Mouse (Mus musculus) CH12.LX (cell line): ENCODE data around the gene Scfd2. TPM values are rescaled to one million over a fixed set of nuclear protein-coding genes. Genes with fewer than 3 reads are reported as not detected.

Experiments used
- DNase-seq: peaks from one replicate; pipeline ENCODE4 v3.0.0-alpha.2; 2013; ENCODE audit errors: extremely low read depth
- H3K27ac ChIP-seq: 2 replicates; pipeline ENCODE4 v1.5.1; 2012; ENCODE audit warnings: low read depth, mild to moderate bottlenecking, control low read depth, moderate library complexity; ENCODE audit not compliant: insufficient read depth
- H3K27me3 ChIP-seq: replicated peaks from 2 replicates; pipeline ENCODE3; 2012; ENCODE audit warnings: inconsistent platforms
- H3K36me3 ChIP-seq, 2 experiments: replicated peaks in 1 of 2; 2 replicates each; pipeline versions ENCODE3 to v1.6.1; 2012; ENCODE audit warnings: inconsistent platforms in 1 of 2, low read length in 1 of 2, mild to moderate bottlenecking in 1 of 2, mixed read lengths in 1 of 2, moderate library complexity in 1 of 2; ENCODE audit not compliant: control insufficient read depth in 1 of 2, insufficient read depth in 1 of 2
- H3K4me1 ChIP-seq, 2 experiments: 2 replicates each; pipeline ENCODE4 v1.6.1; 2012; ENCODE audit warnings: inconsistent platforms in 1 of 2, moderate library complexity in 1 of 2; ENCODE audit not compliant: insufficient read depth in 2 of 2, control insufficient read depth in 1 of 2
- H3K4me2 ChIP-seq: 2 replicates; pipeline ENCODE4 v1.6.1; 2012; ENCODE audit warnings: low read depth, mild to moderate bottlenecking, control low read depth; ENCODE audit not compliant: poor library complexity, insufficient read depth, severe bottlenecking
- H3K4me3 ChIP-seq, 3 experiments: fragments of 150-350 bp in 1 of 3; sonication (generic) in 1 of 3; replicated peaks in 1 of 3; 2 replicates each; pipeline versions ENCODE3 to v1.5.1; 2011 to 2012; ENCODE audit warnings: low read depth in 2 of 3, low read length in 2 of 3, mild to moderate bottlenecking in 2 of 3, moderate library complexity in 2 of 3, control low read depth in 1 of 3, improper control_type of control experiment in 1 of 3, inconsistent platforms in 1 of 3, mixed read lengths in 1 of 3; ENCODE audit not compliant: poor library complexity in 1 of 3
- H3K79me2 ChIP-seq: replicated peaks from 2 replicates; pipeline ENCODE4 v1.6.1; 2012; ENCODE audit warnings: mild to moderate bottlenecking, moderate library complexity; ENCODE audit not compliant: control insufficient read depth, poor library complexity, insufficient read depth, severe bottlenecking; ENCODE audit errors: extremely low read depth
- H3K9ac ChIP-seq: 2 replicates; pipeline ENCODE4 v1.6.1; 2012; ENCODE audit warnings: low read depth, mild to moderate bottlenecking, control low read depth, moderate library complexity; ENCODE audit not compliant: insufficient read depth
- H3K9me3 ChIP-seq: replicated peaks from 2 replicates; pipeline ENCODE3; 2012; ENCODE audit warnings: low read length, inconsistent platforms, mixed read lengths
- CHD1 ChIP-seq: IDR thresholded peaks from 2 replicates; pipeline ENCODE4 v1.6.1; 2012; ENCODE audit warnings: low read depth, low read length, improper control_type of control experiment, inconsistent platforms
- CHD2 ChIP-seq: IDR thresholded peaks from 2 replicates; pipeline ENCODE4 v1.6.1; 2011; ENCODE audit warnings: low read length, improper control_type of control experiment
- E2F4 ChIP-seq: IDR thresholded peaks from 2 replicates; pipeline ENCODE4 v1.6.1; 2011; ENCODE audit warnings: low read depth, low read length, improper control_type of control experiment; ENCODE audit not compliant: insufficient replicate concordance
- ELF1 ChIP-seq: IDR thresholded peaks from 2 replicates; pipeline ENCODE4 v1.6.1; 2014; ENCODE audit warnings: low read depth, mild to moderate bottlenecking, inconsistent platforms, low read length, improper control_type of control experiment
- GABPA ChIP-seq: IDR thresholded peaks from 2 replicates; pipeline ENCODE4 v1.6.1; 2012; ENCODE audit warnings: low read depth, low read length, improper control_type of control experiment, inconsistent platforms; ENCODE audit not compliant: insufficient replicate concordance
- IRF4 ChIP-seq: IDR thresholded peaks from 2 replicates; pipeline ENCODE4 v1.6.1; 2014; ENCODE audit warnings: low read depth, mild to moderate bottlenecking, inconsistent platforms, low read length, improper control_type of control experiment
- MAFK ChIP-seq: IDR thresholded peaks from 2 replicates; pipeline ENCODE4 v1.6.1; 2011; ENCODE audit warnings: low read length, improper control_type of control experiment; ENCODE audit not compliant: insufficient replicate concordance
- MAZ ChIP-seq: IDR thresholded peaks from 2 replicates; pipeline ENCODE4 v1.6.1; 2012; ENCODE audit warnings: low read depth, mild to moderate bottlenecking, inconsistent platforms, low read length, improper control_type of control experiment, moderate library complexity
- MXI1 ChIP-seq: IDR thresholded peaks from 2 replicates; pipeline ENCODE4 v1.6.1; 2011; ENCODE audit warnings: mild to moderate bottlenecking, low read depth, low read length, improper control_type of control experiment
- MYC ChIP-seq: IDR thresholded peaks from 2 replicates; pipeline ENCODE4 v1.6.1; 2011; ENCODE audit warnings: low read depth, mild to moderate bottlenecking, improper control_type of control experiment, low read length
- PAX5 ChIP-seq: IDR thresholded peaks from 2 replicates; pipeline ENCODE4 v1.6.1; 2012; ENCODE audit warnings: low read length, inconsistent platforms, mixed read lengths
- RAD21 ChIP-seq: IDR thresholded peaks from 2 replicates; pipeline ENCODE4 v1.6.1; 2011; ENCODE audit warnings: low read depth, mild to moderate bottlenecking, low read length, improper control_type of control experiment, moderate library complexity
- RCOR1 ChIP-seq: conservative IDR thresholded peaks from 2 replicates; pipeline ENCODE4 v1.6.1; 2012; ENCODE audit warnings: low read depth, mild to moderate bottlenecking, inconsistent platforms, low read length, improper control_type of control experiment
- SIN3A ChIP-seq: IDR thresholded peaks from 2 replicates; pipeline ENCODE4 v1.6.1; 2012; ENCODE audit warnings: low read length, improper control_type of control experiment, inconsistent platforms
- USF1 ChIP-seq: IDR thresholded peaks from 2 replicates; pipeline ENCODE4 v1.6.1; 2014; ENCODE audit warnings: low read depth, mild to moderate bottlenecking, inconsistent platforms, low read length, improper control_type of control experiment
- ZKSCAN1 ChIP-seq: IDR thresholded peaks from 2 replicates; pipeline ENCODE4 v1.6.1; 2012; ENCODE audit warnings: low read depth, inconsistent platforms, low read length, improper control_type of control experiment, borderline replicate concordance
- ZMIZ1 ChIP-seq: IDR thresholded peaks from 2 replicates; pipeline ENCODE4 v1.6.1; 2012; ENCODE audit warnings: low read depth, mild to moderate bottlenecking, inconsistent platforms, low read length, improper control_type of control experiment
- dilution Hi-C: fragments of 300-500 bp; cut with MboI; formaldehyde crosslinking; loops from 2 replicates; pipeline ENCODE4 v1.14.3; 2020; ENCODE audit warnings: low sequenced_read_pairs; ENCODE audit not compliant: extremely low pct_unique_long_range_greater_than_20kb, extremely low pct_ligation_motif_present
- in situ Hi-C: fragments of 300-500 bp; cut with MboI; formaldehyde crosslinking; loops from 3 replicates; pipeline ENCODE4 v1.14.3; 2019; ENCODE audit warnings: low sequenced_read_pairs, low pct_ligation_motif_present, low pct_unique_long_range_greater_than_20kb, mixed read lengths
- polyA plus RNA-seq: library from polyadenylated mRNA; unstranded; fragments of >175 nt; gene quantifications from 2 replicates; pipeline ENCODE4 v1.2.1, GENCODE M21; 2012; ENCODE audit warnings: low read depth; ENCODE audit not compliant: insufficient read length
- total RNA-seq, 2 experiments: library from RNA; depleted of rRNA; stranded (reverse); fragments of 300-350 nt in 1 of 2; fragments of >200 nt in 1 of 2; gene quantifications; 2 replicates each; pipeline ENCODE4 v1.2.3; 2012 to 2014

Scfd2 gene
- total and polyA plus RNA-seq, 3 experiments: 13.2 to 18.0 (median 14.4) TPM

DNA sequence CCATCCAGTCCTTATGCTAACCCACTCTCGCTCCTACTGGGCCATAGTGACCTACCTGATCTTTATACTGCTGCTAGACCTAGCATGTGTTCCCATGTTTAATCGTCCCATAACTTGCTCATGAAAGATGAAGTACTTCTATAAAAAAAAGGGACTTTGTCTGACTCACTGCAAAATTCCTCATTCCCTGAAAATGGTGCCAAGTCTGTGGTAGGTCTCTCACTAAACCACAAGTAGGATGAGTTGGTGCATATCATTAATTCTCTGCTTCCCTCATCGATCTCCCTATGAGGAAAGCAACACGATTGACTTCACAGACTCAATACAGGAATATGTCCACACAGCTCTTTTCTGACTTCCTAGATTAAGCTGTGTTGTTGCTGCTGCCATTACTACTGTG, 46.9 kb downstream of the Scfd2 start:
- H3K9ac ChIP-seq: no peak overlapping the region
- no peaks in the 10 kb centered on the region for H3K9me3 ChIP-seq
- in situ Hi-C loops: no loop called here
- no peaks in the 10 kb centered on the region for H3K27me3 ChIP-seq
- TF ChIP-seq SIN3A (no peak), MAFK (no peak), ELF1 (no peak), IRF4 (no peak), PAX5 (no peak), E2F4 (no peak), ZKSCAN1 (no peak), RAD21 (no peak), MAZ (no peak), CHD1 (no peak), USF1 (no peak), CHD2 (no peak), MXI1 (no peak)
- no peak for DNase-seq
- no peak overlapping the region for H3K4me3 ChIP-seq
- H3K79me2 ChIP-seq: no peaks in the 10 kb centered on the region
- H3K4me2 ChIP-seq: no peak overlapping the region
- dilution Hi-C loops: no loop called here
- no peaks in the 10 kb centered on the region for H3K4me1 ChIP-seq
- peaks cover 0 to 2% of the 10 kb centered on the region in 2 experiments for H3K36me3 ChIP-seq
- no peak overlapping the region for H3K27ac ChIP-seq

DNA sequence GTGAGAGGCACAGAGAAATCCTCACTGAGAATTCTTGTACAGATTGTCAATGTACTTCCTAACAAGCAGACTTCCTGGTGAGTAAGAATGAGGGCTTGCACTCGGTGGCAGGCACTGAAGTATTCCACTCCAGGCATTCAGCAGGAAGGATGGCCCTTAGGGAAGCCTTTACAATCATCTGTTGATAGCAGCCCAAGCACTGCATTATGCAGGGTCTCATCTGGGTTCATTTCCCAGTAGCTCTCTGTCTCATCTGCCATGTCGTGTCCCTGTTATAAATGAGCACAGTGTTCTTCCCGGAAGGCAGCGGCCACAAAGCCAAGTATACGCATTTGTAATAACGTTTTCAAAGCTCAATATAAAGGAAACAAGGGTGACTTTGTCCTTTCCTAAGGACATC, 48.9 kb downstream of the Scfd2 start:
- TF ChIP-seq MAZ: no peak
- TF ChIP-seq ZMIZ1: no peak
- TF ChIP-seq RCOR1: no peak
- TF ChIP-seq ELF1: no peak
- TF ChIP-seq GABPA: no peak
- TF ChIP-seq IRF4: no peak
- TF ChIP-seq CHD1: no peak
- TF ChIP-seq MYC: no peak
- no peak overlapping the region for H3K9ac ChIP-seq
- dilution Hi-C loops (no loop called here), in situ Hi-C loops (no loop called here)
- H3K36me3 ChIP-seq: peaks cover 0 to 2% of the 10 kb centered on the region in 2 experiments
- no peaks in the 10 kb centered on the region for H3K4me1 ChIP-seq
- H3K27me3 ChIP-seq: no peaks in the 10 kb centered on the region
- H3K4me3 ChIP-seq: no peak overlapping the region
- H3K9me3 ChIP-seq: no peaks in the 10 kb centered on the region
- H3K4me2 ChIP-seq: no peak overlapping the region
- H3K27ac ChIP-seq: no peak overlapping the region
- DNase-seq: no peak
- H3K79me2 ChIP-seq: no peaks in the 10 kb centered on the region
